Mouse (Mus musculus): ENCODE results near the gene Gm38394. TPM values are rescaled to one million over a fixed set of nuclear protein-coding genes. Genes with fewer than 3 reads are reported as not detected.

The Gm38394 gene
- polyA plus RNA-seq, 1 experiment from 2014 or later = 8.0 TPM

DNA sequence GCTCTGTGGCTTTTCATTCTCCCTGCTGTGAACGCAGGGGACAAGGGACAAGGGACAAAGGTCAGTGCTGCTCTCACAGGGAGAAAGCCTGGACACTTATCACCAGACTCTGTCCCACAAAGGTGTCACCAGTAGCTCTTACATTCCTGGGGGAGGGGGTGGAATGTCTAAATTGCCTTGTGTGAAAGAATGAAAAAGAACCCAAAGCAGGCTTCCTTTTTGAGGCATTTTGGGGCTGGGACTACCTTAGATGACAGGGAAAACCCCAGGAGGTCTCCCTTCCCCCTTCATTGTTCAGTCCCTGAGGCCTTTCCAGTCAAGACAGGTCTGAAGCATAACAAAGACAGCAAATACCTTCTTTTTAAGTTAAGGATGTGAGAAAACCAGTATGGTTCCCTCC, 33.2 kb upstream of the Gm38394 start:
- Histone ChIP-seq H3K4me3 (ENCODE audit: control insufficient read depth in 1 of 2, insufficient read depth in 1 of 2, low read depth in 1 of 2, low read length in 2 of 2) (no peak overlapping the region), H3K36me3 (ENCODE audit: control insufficient read depth, insufficient read depth, low read length) (no peaks in the 10 kb centered on the region), H3K9me3 (ENCODE audit: control insufficient read depth, low read length) (no peaks in the 10 kb centered on the region), H3K27me3 (ENCODE audit: control insufficient read depth, insufficient read depth, low read length) (no peaks in the 10 kb centered on the region), H3K4me2 (ENCODE audit: low read length) (no peak overlapping the region), H3K9ac (ENCODE audit: low read length) (peak overlapping the region; percentile 34), H3K4me1 (ENCODE audit: control insufficient read depth in 2 of 2, insufficient read depth in 2 of 2, low read length in 2 of 2) (peaks cover 33 to 39% of the 10 kb centered on the region in 2 experiments), H3K27ac (replicated peaks in 1 of 2; ENCODE audit: control insufficient read depth in 1 of 2, insufficient read depth in 1 of 2, low read depth in 2 of 2, low read length in 2 of 2) (peak overlapping the region; percentile 53 to 91)
- ATAC-seq (ENCODE audit: insufficient number of reproducible peaks, insufficient read depth, low FRiP score, low read depth) = no peak
- 5% methylated on average over 1 of the region's 1 CpGs for WGBS

DNA sequence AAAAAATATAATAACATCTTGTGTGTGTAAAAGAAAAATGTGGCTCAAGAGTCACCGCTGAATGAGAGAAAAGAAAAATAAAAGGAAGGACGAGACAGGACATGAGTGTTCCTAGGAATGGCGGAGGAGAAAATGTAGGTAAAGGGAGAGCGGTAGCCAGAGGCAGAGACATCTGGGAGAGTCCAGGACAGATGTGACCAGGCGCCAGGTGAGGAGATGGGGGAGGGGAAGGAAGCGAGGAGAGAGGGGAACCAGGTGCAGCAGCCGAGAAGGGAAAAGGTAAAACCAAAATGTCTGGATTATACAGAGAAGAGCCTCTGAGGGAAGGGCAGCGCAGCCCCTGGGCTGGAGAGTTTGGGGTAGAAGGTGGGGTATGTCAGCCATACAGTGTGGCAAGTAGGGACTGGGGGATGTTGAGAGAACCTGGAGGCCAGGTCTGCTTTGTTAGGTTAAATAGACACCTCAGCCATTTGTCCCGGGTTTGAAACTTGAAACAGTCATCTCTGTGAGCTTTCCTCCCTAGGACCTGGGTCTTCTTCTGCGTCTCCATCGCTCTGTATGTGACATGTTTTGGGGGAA, 32.5 kb upstream of the Gm38394 start:
- Histone ChIP-seq H3K27me3 (ENCODE audit: control insufficient read depth, insufficient read depth, low read length) (no peaks in the 10 kb centered on the region), H3K9ac (ENCODE audit: low read length) (peak overlapping the region; percentile 34), H3K4me1 (ENCODE audit: control insufficient read depth in 2 of 2, insufficient read depth in 2 of 2, low read length in 2 of 2) (peaks cover 33 to 39% of the 10 kb centered on the region in 2 experiments), H3K27ac (replicated peaks in 1 of 2; ENCODE audit: control insufficient read depth in 1 of 2, insufficient read depth in 1 of 2, low read depth in 2 of 2, low read length in 2 of 2) (peak overlapping the region; percentile 53 to 91; a peak in 3 of 4 replicates), H3K9me3 (ENCODE audit: control insufficient read depth, low read length) (no peaks in the 10 kb centered on the region), H3K4me2 (ENCODE audit: low read length) (no peak overlapping the region), H3K36me3 (ENCODE audit: control insufficient read depth, insufficient read depth, low read length) (no peaks in the 10 kb centered on the region), H3K4me3 (ENCODE audit: control insufficient read depth in 1 of 2, insufficient read depth in 1 of 2, low read depth in 1 of 2, low read length in 2 of 2) (no peak overlapping the region)
- ATAC-seq (ENCODE audit: insufficient number of reproducible peaks, insufficient read depth, low FRiP score, low read depth) = no peak
- 72% methylated on average over 11 of the region's 11 CpGs for WGBS

DNA sequence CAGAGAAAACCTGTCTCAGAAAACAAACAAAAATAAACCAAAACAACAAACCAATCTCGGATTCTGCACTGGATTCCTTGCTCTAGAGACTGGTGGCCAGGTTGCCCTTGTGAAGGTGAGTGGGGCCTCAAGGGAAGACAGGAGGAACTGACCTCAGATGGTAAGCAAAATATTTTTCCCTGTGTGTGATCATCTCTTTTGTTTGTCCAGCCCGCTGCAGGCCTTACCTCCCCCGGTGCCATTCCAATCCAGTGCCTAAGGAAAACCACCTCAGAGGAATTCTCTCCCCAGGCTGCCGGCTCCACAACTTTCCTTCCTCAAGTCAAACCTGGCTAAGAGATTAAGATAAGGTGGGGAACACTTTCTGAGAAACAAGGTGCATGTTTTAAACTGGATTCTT, 31.1 kb upstream of the Gm38394 start:
- H3K36me3 ChIP-seq (ENCODE audit: control insufficient read depth, insufficient read depth, low read length) = no peaks in the 10 kb centered on the region
- ATAC-seq (ENCODE audit: insufficient number of reproducible peaks, insufficient read depth, low FRiP score, low read depth) = no peak

DNA sequence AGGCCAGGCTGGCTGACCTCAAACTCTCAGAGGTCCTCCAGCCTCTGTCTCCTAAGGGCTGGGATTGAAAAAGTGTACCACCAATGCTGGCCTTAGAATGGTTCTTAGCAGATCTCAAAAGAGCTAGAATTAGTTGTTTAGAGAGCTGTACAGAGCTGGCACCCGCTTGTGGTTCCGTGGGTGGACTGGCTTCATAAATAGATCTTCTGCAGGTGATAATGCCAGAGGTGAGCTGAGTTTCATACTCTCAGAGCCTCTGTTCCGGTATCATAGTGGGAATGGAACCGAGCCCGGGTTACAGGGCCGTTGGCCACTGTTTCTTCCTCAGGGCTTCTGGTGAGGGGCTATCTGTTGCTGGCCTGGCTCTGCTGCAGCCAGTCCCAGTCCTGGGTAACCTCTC, 29.9 kb upstream of the Gm38394 start:
- Histone ChIP-seq H3K27ac (replicated peaks in 1 of 2; ENCODE audit: control insufficient read depth in 1 of 2, insufficient read depth in 1 of 2, low read depth in 2 of 2, low read length in 2 of 2) (no peak overlapping the region), H3K4me2 (ENCODE audit: low read length) (no peak overlapping the region), H3K4me3 (ENCODE audit: control insufficient read depth in 1 of 2, insufficient read depth in 1 of 2, low read depth in 1 of 2, low read length in 2 of 2) (no peak overlapping the region), H3K4me1 (ENCODE audit: control insufficient read depth in 2 of 2, insufficient read depth in 2 of 2, low read length in 2 of 2) (peaks cover 27 to 28% of the 10 kb centered on the region in 2 experiments), H3K9ac (ENCODE audit: low read length) (no peak overlapping the region), H3K9me3 (ENCODE audit: control insufficient read depth, low read length) (no peaks in the 10 kb centered on the region), H3K36me3 (ENCODE audit: control insufficient read depth, insufficient read depth, low read length) (no peaks in the 10 kb centered on the region), H3K27me3 (ENCODE audit: control insufficient read depth, insufficient read depth, low read length) (no peaks in the 10 kb centered on the region)
- no peak for ATAC-seq (ENCODE audit: insufficient number of reproducible peaks, insufficient read depth, low FRiP score, low read depth)
- WGBS = 95% methylated on average over 6 of the region's 6 CpGs

More for the DNA sequence above, 31.1 kb upstream of the Gm38394 start:
- no peak overlapping the region for H3K27ac ChIP-seq (replicated peaks in 1 of 2; ENCODE audit: control insufficient read depth in 1 of 2, insufficient read depth in 1 of 2, low read depth in 2 of 2, low read length in 2 of 2)
- 29% methylated on average over 4 of the region's 4 CpGs for WGBS
- no peaks in the 10 kb centered on the region for H3K27me3 ChIP-seq (ENCODE audit: control insufficient read depth, insufficient read depth, low read length)
- no peak overlapping the region for H3K9ac ChIP-seq (ENCODE audit: low read length)
- no peak overlapping the region for H3K4me2 ChIP-seq (ENCODE audit: low read length)
- H3K4me3 ChIP-seq (ENCODE audit: control insufficient read depth in 1 of 2, insufficient read depth in 1 of 2, low read depth in 1 of 2, low read length in 2 of 2) = no peak overlapping the region
- H3K4me1 ChIP-seq (ENCODE audit: control insufficient read depth in 2 of 2, insufficient read depth in 2 of 2, low read length in 2 of 2) = peaks cover 33 to 39% of the 10 kb centered on the region in 2 experiments
- H3K9me3 ChIP-seq (ENCODE audit: control insufficient read depth, low read length) = no peaks in the 10 kb centered on the region

DNA sequence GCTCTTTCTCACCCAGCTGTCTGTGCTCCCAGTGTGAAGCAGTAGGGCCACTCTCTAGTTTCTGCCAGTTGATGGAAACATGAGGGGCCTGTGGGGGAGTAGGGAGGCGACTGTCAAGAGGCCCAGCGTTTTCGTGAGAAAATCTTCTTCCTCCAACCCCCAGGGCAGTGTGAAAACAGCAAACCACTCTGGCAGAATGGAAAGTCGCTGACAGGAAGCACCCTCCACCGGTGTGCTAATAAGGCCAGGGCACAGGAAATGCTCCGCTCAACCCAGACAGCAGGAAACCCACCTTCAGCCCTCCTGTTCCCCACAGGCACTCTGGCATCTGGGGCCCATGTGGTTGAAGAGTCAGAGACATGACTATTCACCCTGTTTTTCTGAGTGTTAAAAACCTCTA, 28.8 kb upstream of the Gm38394 start, which contains the start of gene Lax1:
TSS of gene Lax1 (minus strand) at position 212 of the 400 bp plus-strand sequence.
- Histone ChIP-seq H3K9me3 (ENCODE audit: control insufficient read depth, low read length) (no peaks in the 10 kb centered on the region), H3K36me3 (ENCODE audit: control insufficient read depth, insufficient read depth, low read length) (no peaks in the 10 kb centered on the region), H3K4me2 (ENCODE audit: low read length) (no peak within 1 kb of the TSS), H3K4me3 (ENCODE audit: control insufficient read depth in 1 of 2, insufficient read depth in 1 of 2, low read depth in 1 of 2, low read length in 2 of 2) (no peak within 1 kb of the TSS), H3K27me3 (ENCODE audit: control insufficient read depth, insufficient read depth, low read length) (no peaks in the 10 kb centered on the region), H3K27ac (replicated peaks in 1 of 2; ENCODE audit: control insufficient read depth in 1 of 2, insufficient read depth in 1 of 2, low read depth in 2 of 2, low read length in 2 of 2) (no peak within 1 kb of the TSS), H3K4me1 (ENCODE audit: control insufficient read depth in 2 of 2, insufficient read depth in 2 of 2, low read length in 2 of 2) (peaks cover 17 to 19% of the 10 kb centered on the region in 2 experiments), H3K9ac (ENCODE audit: low read length) (no peak within 1 kb of the TSS)
- 28% methylated on average over 6 of the region's 6 CpGs for WGBS
- ATAC-seq (ENCODE audit: insufficient number of reproducible peaks, insufficient read depth, low FRiP score, low read depth) = no peak

DNA sequence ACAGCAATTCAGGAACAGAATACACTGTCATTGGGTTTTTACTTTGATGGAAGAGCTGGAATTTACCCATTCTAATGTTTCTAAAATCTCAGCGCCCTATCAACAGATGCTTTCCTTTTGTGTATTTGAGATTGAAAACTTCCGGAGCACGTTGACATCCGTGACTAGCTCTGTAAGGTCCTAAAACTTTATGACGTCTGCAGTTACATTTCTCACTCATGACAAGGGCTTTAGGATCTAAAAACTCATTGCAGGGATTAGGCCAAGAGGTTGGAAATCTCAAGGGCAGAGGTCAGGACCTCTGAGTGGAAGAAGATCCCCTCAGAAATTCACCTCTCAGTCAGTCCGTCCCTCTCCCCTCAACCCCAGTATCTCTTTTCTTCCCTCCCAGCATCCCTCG, 27.2 kb upstream of the Gm38394 start:
- no peaks in the 10 kb centered on the region for H3K36me3 ChIP-seq (ENCODE audit: control insufficient read depth, insufficient read depth, low read length)
- 74% methylated on average over 7 of the region's 7 CpGs for WGBS
- H3K4me1 ChIP-seq (ENCODE audit: control insufficient read depth in 2 of 2, insufficient read depth in 2 of 2, low read length in 2 of 2) = peaks cover 3 to 5% of the 10 kb centered on the region in 2 experiments
- no peak overlapping the region for H3K4me2 ChIP-seq (ENCODE audit: low read length)
- no peak overlapping the region for H3K27ac ChIP-seq (replicated peaks in 1 of 2; ENCODE audit: control insufficient read depth in 1 of 2, insufficient read depth in 1 of 2, low read depth in 2 of 2, low read length in 2 of 2)
- H3K9me3 ChIP-seq (ENCODE audit: control insufficient read depth, low read length) = no peaks in the 10 kb centered on the region
- no peak overlapping the region for H3K4me3 ChIP-seq (ENCODE audit: control insufficient read depth in 1 of 2, insufficient read depth in 1 of 2, low read depth in 1 of 2, low read length in 2 of 2)
- no peak overlapping the region for H3K9ac ChIP-seq (ENCODE audit: low read length)
- no peaks in the 10 kb centered on the region for H3K27me3 ChIP-seq (ENCODE audit: control insufficient read depth, insufficient read depth, low read length)
- ATAC-seq (ENCODE audit: insufficient number of reproducible peaks, insufficient read depth, low FRiP score, low read depth) = no peak

DNA sequence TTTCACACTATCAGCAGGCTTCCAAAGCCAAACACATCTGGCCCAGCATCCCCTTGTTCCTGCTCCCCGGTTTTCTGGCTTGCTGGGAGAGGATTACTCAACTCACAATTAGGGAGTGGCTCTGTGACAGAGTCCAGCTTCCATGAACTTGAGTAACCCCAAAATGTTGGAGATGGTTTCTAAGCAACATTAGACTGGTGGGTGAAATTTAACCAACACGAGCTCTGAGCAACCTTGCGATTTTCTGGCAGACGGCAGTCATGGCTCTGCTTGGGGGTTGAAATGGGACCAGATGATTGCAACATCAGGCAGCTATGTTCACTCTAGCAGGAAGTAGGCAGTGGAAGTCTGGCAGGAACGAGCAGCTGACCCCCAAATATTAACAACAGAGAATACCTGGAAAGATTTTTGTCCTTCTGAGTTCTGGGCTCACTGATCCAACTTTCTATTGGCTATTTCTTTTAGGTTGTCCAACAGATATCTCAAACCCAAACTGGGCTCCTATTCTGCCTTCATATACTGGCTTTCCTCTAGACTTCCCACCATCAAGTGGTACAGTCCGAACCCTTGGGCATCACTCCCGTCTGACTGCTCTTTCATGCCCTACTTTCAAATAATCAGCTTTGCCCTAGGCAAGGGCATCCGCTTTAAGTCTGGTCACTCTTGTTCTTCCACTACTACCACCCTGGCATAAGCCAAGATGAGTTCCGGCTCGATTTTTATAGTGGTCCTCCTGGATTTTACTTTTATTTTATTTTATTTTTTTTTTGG, 24.8 kb upstream of the Gm38394 start:
- ATAC-seq (ENCODE audit: insufficient number of reproducible peaks, insufficient read depth, low FRiP score, low read depth) = no peak
- no peaks in the 10 kb centered on the region; a peak in 1 of 4 replicates for H3K4me1 ChIP-seq (ENCODE audit: control insufficient read depth in 2 of 2, insufficient read depth in 2 of 2, low read length in 2 of 2)
- WGBS = 78% methylated on average over 10 of the region's 10 CpGs

More for the DNA sequence above, 24.8 kb upstream of the Gm38394 start:
- no peak overlapping the region for H3K4me3 ChIP-seq (ENCODE audit: control insufficient read depth in 1 of 2, insufficient read depth in 1 of 2, low read depth in 1 of 2, low read length in 2 of 2)
- H3K9me3 ChIP-seq (ENCODE audit: control insufficient read depth, low read length) = no peaks in the 10 kb centered on the region
- H3K27me3 ChIP-seq (ENCODE audit: control insufficient read depth, insufficient read depth, low read length) = no peaks in the 10 kb centered on the region
- no peak overlapping the region for H3K27ac ChIP-seq (replicated peaks in 1 of 2; ENCODE audit: control insufficient read depth in 1 of 2, insufficient read depth in 1 of 2, low read depth in 2 of 2, low read length in 2 of 2)
- no peak overlapping the region for H3K4me2 ChIP-seq (ENCODE audit: low read length)
- H3K36me3 ChIP-seq (ENCODE audit: control insufficient read depth, insufficient read depth, low read length) = no peaks in the 10 kb centered on the region
- no peak overlapping the region for H3K9ac ChIP-seq (ENCODE audit: low read length)
